Mouse (Mus musculus) bone marrow macrophage, adult 2 months (primary cell): ENCODE measurements around the gene Tas2r119.

Experiments used
- CTCF ChIP-seq: IDR thresholded peaks from 2 replicates; pipeline ENCODE4 v1.5.1; 2012; ENCODE audit warnings: low read depth, mild to moderate bottlenecking, low read length, moderate library complexity
- POLR2A ChIP-seq: IDR thresholded peaks from 2 replicates; pipeline ENCODE4 v1.6.1; 2012; ENCODE audit warnings: mild to moderate bottlenecking, low read depth, low read length, borderline replicate concordance

- TF ChIP-seq CTCF = no peak
- no peak for TF ChIP-seq POLR2A
Measured at GRCm38 (mm10) chr15:32223028-32223427, 45.9 kb downstream of the Tas2r119 start.
